Mouse (Mus musculus) E14TG2a.4 (cell line): Measurements from ENCODE around the gene Zfhx3.

Source experiments
- CTCF ChIP-seq: conservative IDR thresholded peaks from 2 replicates; pipeline ENCODE4 v1.5.1; 2014; ENCODE audit warnings: low read length
- NANOG ChIP-seq: IDR thresholded peaks from 2 replicates; pipeline ENCODE4 v1.6.1; 2014; ENCODE audit warnings: borderline replicate concordance, low read length, mixed read lengths
- POU5F1 ChIP-seq: IDR thresholded peaks from 2 replicates; pipeline ENCODE4 v1.6.1; 2014; ENCODE audit warnings: low read length, borderline replicate concordance

DNA sequence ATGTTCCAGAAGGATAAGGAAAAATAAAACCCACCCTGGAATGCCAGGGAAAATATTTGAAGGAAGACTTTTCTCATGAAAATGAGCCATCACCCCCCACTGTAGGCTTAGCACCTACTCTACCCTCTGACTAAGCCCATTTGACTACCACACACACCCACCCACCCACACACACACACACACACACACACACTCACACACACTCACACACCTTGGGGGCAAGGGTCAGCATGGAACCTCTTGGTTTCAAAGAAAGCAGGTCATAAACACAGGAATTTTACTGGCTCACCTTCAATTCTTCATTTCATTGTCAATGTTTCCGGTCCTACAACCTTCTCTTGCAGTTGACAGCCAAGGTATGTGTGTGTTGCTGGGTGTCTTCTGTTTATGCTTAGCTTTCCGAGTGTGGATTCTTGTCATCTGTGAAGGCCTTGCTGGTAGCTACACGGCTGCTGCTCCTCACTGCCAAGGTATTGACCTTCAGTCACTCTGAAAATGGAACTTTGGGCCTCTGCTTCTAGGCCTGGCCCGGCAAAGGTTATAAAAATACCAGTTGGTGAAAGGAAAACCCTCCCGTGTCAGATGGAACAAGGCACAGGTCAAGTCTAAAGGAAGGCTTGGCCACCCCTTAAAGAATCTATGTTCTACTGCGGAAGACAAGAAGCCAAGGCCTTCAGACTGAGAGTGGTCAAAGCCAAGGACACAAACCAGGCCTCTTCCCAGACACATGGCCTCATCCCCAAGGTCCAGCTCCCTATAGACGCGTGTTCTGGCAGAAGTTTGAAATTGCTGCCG lies 641.6 kb downstream of the Zfhx3 start:
- no peak for TF ChIP-seq CTCF
- TF ChIP-seq POU5F1 = no peak
- TF ChIP-seq NANOG = no peak
